5 mouse cellular contexts compared by ENCODE assay signal in the genomic region with DNA sequence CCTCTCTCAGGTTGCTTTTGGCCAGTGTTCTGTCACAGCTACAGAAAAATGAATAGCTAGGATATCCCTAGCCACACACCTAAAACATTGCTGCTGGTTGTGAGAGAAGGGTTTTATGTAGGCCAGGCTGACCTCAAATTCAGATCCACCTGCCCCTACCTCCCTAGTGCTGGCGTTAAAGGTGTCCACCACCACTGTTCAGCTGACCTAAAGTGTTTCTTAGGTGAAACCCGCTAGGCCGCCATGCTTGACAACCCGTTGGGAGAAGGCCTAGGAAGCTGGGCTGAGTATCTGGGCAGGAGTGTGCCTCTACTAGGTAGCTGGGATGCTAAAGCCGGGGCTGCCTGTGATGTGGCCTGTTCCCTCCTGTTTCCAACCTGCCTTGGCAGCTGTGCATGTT.
"Had no signal": no experiment of that assay in that cellular context is flagged by ENCODE, and none has a peak within 500 bp of the region (broad histone marks: within the 10 kb centered on the region; RNA-seq: fewer than 3 reads in every experiment).

No protein-coding gene starts in this region.

- H3K9me3 ChIP-seq: limb, embryonic 15.5 days; lung, embryonic 15.5 days; midbrain, embryonic 12.5 days; neural tube, embryonic 15.5 days had no signal

- H3K4me2 ChIP-seq: limb, embryonic 15.5 days; lung, embryonic 15.5 days; midbrain, embryonic 12.5 days; neural tube, embryonic 15.5 days had no signal

- H3K9ac ChIP-seq: limb, embryonic 15.5 days; lung, embryonic 15.5 days; midbrain, embryonic 12.5 days; neural tube, embryonic 15.5 days had no signal

- H3K27me3 ChIP-seq: limb, embryonic 15.5 days; lung, embryonic 15.5 days; midbrain, embryonic 12.5 days; neural tube, embryonic 15.5 days had no signal

- H3K27ac ChIP-seq: limb, embryonic 15.5 days; lung, embryonic 15.5 days; midbrain, embryonic 12.5 days; neural tube, embryonic 15.5 days; stomach, postnatal 0 days had no signal

- H3K4me3 ChIP-seq: limb, embryonic 15.5 days; lung, embryonic 15.5 days; midbrain, embryonic 12.5 days; neural tube, embryonic 15.5 days had no signal
